33 mouse cellular contexts compared by ENCODE assay signal in genomic region chr7:113462286-113462685, GRCm38 (mm10).
"Had no signal": no experiment of that assay in that cellular context is flagged by ENCODE, and none has a peak within 500 bp of the region (broad histone marks: within the 10 kb centered on the region; RNA-seq: fewer than 3 reads in every experiment).

No protein-coding gene starts in this region.

- H3K36me3 ChIP-seq: limb, embryonic 10.5 days; limb, embryonic 12.5 days; limb, embryonic 13.5 days; limb, embryonic 15.5 days; liver, embryonic 12.5 days; liver, embryonic 13.5 days; liver, embryonic 15.5 days; lung, embryonic 15.5 days; midbrain, embryonic 10.5 days; midbrain, embryonic 12.5 days; midbrain, embryonic 13.5 days; midbrain, embryonic 15.5 days; neural tube, embryonic 12.5 days; neural tube, embryonic 13.5 days had no signal

- H3K9me3 ChIP-seq: limb, embryonic 10.5 days; limb, embryonic 12.5 days; limb, embryonic 13.5 days; limb, embryonic 15.5 days; liver, embryonic 12.5 days; liver, embryonic 13.5 days; liver, embryonic 15.5 days; lung, embryonic 15.5 days; megakaryocyte, embryonic 14.5 days; midbrain, embryonic 10.5 days; midbrain, embryonic 12.5 days; midbrain, embryonic 13.5 days; midbrain, embryonic 15.5 days; neural tube, embryonic 12.5 days; neural tube, embryonic 13.5 days had no signal

- H3K27ac ChIP-seq: limb, embryonic 10.5 days; limb, embryonic 12.5 days; limb, embryonic 13.5 days; limb, embryonic 15.5 days; liver, embryonic 12.5 days; liver, embryonic 13.5 days; liver, embryonic 14.5 days; liver, embryonic 15.5 days; lung, embryonic 15.5 days; macrophage; midbrain, embryonic 10.5 days; midbrain, embryonic 12.5 days; midbrain, embryonic 13.5 days; midbrain, embryonic 15.5 days; neural tube, embryonic 12.5 days; neural tube, embryonic 13.5 days had no signal

- H3K4me1 ChIP-seq: limb, embryonic 12.5 days; limb, embryonic 13.5 days; limb, embryonic 15.5 days; liver, embryonic 12.5 days; liver, embryonic 13.5 days; liver, embryonic 15.5 days; lung, embryonic 15.5 days; megakaryocyte, embryonic 14.5 days; midbrain, embryonic 10.5 days; midbrain, embryonic 12.5 days; midbrain, embryonic 13.5 days; midbrain, embryonic 15.5 days; neural tube, embryonic 12.5 days; neural tube, embryonic 13.5 days had no signal

- H3K27me3 ChIP-seq: limb, embryonic 12.5 days; limb, embryonic 13.5 days; limb, embryonic 15.5 days; liver, embryonic 12.5 days; liver, embryonic 13.5 days; liver, embryonic 15.5 days; lung, embryonic 15.5 days; megakaryocyte, embryonic 14.5 days; midbrain, embryonic 12.5 days; midbrain, embryonic 13.5 days; midbrain, embryonic 15.5 days; neural tube, embryonic 12.5 days; neural tube, embryonic 13.5 days had no signal

- H3K4me2 ChIP-seq: limb, embryonic 12.5 days; limb, embryonic 13.5 days; limb, embryonic 15.5 days; liver, embryonic 11.5 days; liver, embryonic 12.5 days; liver, embryonic 13.5 days; liver, embryonic 15.5 days; lung, embryonic 14.5 days; lung, embryonic 15.5 days; midbrain, embryonic 11.5 days; midbrain, embryonic 12.5 days; midbrain, embryonic 13.5 days; midbrain, embryonic 15.5 days; neural tube, embryonic 12.5 days; neural tube, embryonic 13.5 days had no signal

- H3K9ac ChIP-seq: limb, embryonic 12.5 days; limb, embryonic 13.5 days; limb, embryonic 15.5 days; liver, embryonic 12.5 days; liver, embryonic 13.5 days; liver, embryonic 14.5 days; liver, embryonic 15.5 days; liver, postnatal 0 days; lung, embryonic 14.5 days; lung, embryonic 15.5 days; midbrain, embryonic 12.5 days; midbrain, embryonic 13.5 days; midbrain, embryonic 15.5 days; neural tube, embryonic 12.5 days; neural tube, embryonic 13.5 days had no signal

- DNase-seq: left cerebral cortex, postnatal 4 days; liver; liver, embryonic 13.5 days; liver, postnatal 0 days; lung, adult 18-20 months; lung, adult 2 months; lung, embryonic 14.5 days; lung, postnatal 10 days; lung, postnatal 14 days; lung, postnatal 36 days; lung, postnatal 4 days; midbrain, embryonic 14.5 days had no signal

- H3K4me3 ChIP-seq: limb, embryonic 10.5 days; limb, embryonic 12.5 days; limb, embryonic 13.5 days; limb, embryonic 15.5 days; liver, embryonic 12.5 days; liver, embryonic 13.5 days; liver, embryonic 15.5 days; lung, embryonic 15.5 days; megakaryocyte, embryonic 14.5 days; midbrain, embryonic 10.5 days; midbrain, embryonic 12.5 days; midbrain, embryonic 13.5 days; midbrain, embryonic 15.5 days; myocyte; neural tube, embryonic 12.5 days; neural tube, embryonic 13.5 days had no signal

- ATAC-seq: liver, embryonic 12.5 days; liver, postnatal 0 days; lung, postnatal 0 days; midbrain, embryonic 13.5 days; midbrain, embryonic 15.5 days; midbrain, embryonic 16.5 days had no signal
